Mouse (Mus musculus) 3T3-L1 (cell line): Measurements from ENCODE around the gene Pik3ap1.

ENCODE experiments used
- DNase-seq: peaks from one replicate; pipeline ENCODE4 v3.0.0-alpha.2; 2015; ENCODE audit warnings: low read depth, low spot score

Gene Pik3ap1

GRCm38 (mm10) chr19:41279724-41280244 is 105.1 kb downstream of the Pik3ap1 start:
- peak; percentile 4 for DNase-seq

- no peak for DNase-seq
These were observed 106.3 kb downstream of the Pik3ap1 start for GRCm38 (mm10) chr19:41278606-41279005.

GRCm38 (mm10) chr19:41275588-41275987 is 109.3 kb downstream of the Pik3ap1 start:
- no peak for DNase-seq

GRCm38 (mm10) chr19:41270906-41271305 is 114.0 kb downstream of the Pik3ap1 start:
- no peak for DNase-seq

- DNase-seq = peak; percentile 96
These were observed 114.7 kb downstream of the Pik3ap1 start for GRCm38 (mm10) chr19:41270151-41270727.

- DNase-seq = peak; percentile 11
These were observed 118.5 kb downstream of the Pik3ap1 start for GRCm38 (mm10) chr19:41266251-41266901.

GRCm38 (mm10) chr19:41264331-41264799 is 120.5 kb downstream of the Pik3ap1 start:
- DNase-seq = no peak

- DNase-seq = peak; percentile 85
These were observed 121.1 kb downstream of the Pik3ap1 start, which contains the start of gene Tm9sf3 for GRCm38 (mm10) chr19:41263630-41264295. Gene Tm9sf3, minus strand, starts transcription at chr19:41263997.

GRCm38 (mm10) chr19:41262712-41263629 is 121.9 kb downstream of the Pik3ap1 start:
- DNase-seq = peak; percentile 74

GRCm38 (mm10) chr19:41260736-41261135 is 124.2 kb downstream of the Pik3ap1 start:
- DNase-seq = no peak

- no peak for DNase-seq
These were observed 125.6 kb downstream of the Pik3ap1 start for GRCm38 (mm10) chr19:41259256-41259655.

GRCm38 (mm10) chr19:41258707-41259106 is 126.2 kb downstream of the Pik3ap1 start:
- peak; percentile 78 for DNase-seq

- DNase-seq = no peak
These were observed 130.3 kb downstream of the Pik3ap1 start for GRCm38 (mm10) chr19:41254584-41254983.

GRCm38 (mm10) chr19:41248968-41249367 is 135.9 kb downstream of the Pik3ap1 start:
- peak; percentile 76 for DNase-seq

- peak; percentile 69 for DNase-seq
These were observed 136.6 kb downstream of the Pik3ap1 start for GRCm38 (mm10) chr19:41248271-41248670.

GRCm38 (mm10) chr19:41246271-41246670 is 138.6 kb downstream of the Pik3ap1 start:
- DNase-seq = no peak

- DNase-seq = peak; percentile 76
These were observed 140.3 kb downstream of the Pik3ap1 start for GRCm38 (mm10) chr19:41244581-41244980.

- DNase-seq = no peak
These were observed 142.9 kb downstream of the Pik3ap1 start for GRCm38 (mm10) chr19:41241997-41242396.

- DNase-seq = no peak
These were observed 151.2 kb downstream of the Pik3ap1 start for GRCm38 (mm10) chr19:41233698-41234097.
